Mouse (Mus musculus) heart, embryonic 13.5 days (tissue): ENCODE measurements around the gene Mapk12. TPM values are rescaled to one million over a fixed set of nuclear protein-coding genes. Genes with fewer than 3 reads are reported as not detected.

ENCODE experiments used
- ATAC-seq: fragments of 200-750 bp; cut with Nextera tagmentation; 2 replicates; pipeline ENCODE4 v1.8.0; 2017; ENCODE audit warnings: moderate TSS enrichment; ENCODE audit not compliant: insufficient number of reproducible peaks, low FRiP score, low TSS enrichment; ENCODE audit errors: extremely low read depth
- H3K27ac ChIP-seq: fragments of 300-500 bp; sonication (generic); replicated peaks from 2 replicates; pipeline ENCODE4 v1.5.1; 2015; ENCODE audit warnings: moderate library complexity, mild to moderate bottlenecking, inconsistent platforms
- H3K27me3 ChIP-seq: fragments of 300-500 bp; sonication (generic); replicated peaks from 2 replicates; pipeline ENCODE4 v1.6.1; 2015; ENCODE audit warnings: mild to moderate bottlenecking, inconsistent platforms
- H3K36me3 ChIP-seq: fragments of 300-500 bp; sonication (generic); 2 replicates; pipeline ENCODE4 v1.6.1; 2015; ENCODE audit warnings: mild to moderate bottlenecking, inconsistent platforms
- H3K4me1 ChIP-seq: fragments of 300-500 bp; sonication (generic); 2 replicates; pipeline ENCODE4 v1.6.1; 2015; ENCODE audit warnings: inconsistent platforms
- H3K4me2 ChIP-seq: fragments of 300-500 bp; sonication (generic); 2 replicates; pipeline ENCODE4 v1.6.1; 2015; ENCODE audit warnings: inconsistent platforms, mild to moderate bottlenecking, moderate library complexity
- H3K4me3 ChIP-seq: fragments of 300-500 bp; sonication (generic); 2 replicates; pipeline ENCODE4 v1.5.1; 2015; ENCODE audit warnings: moderate library complexity, mild to moderate bottlenecking, inconsistent platforms
- H3K9ac ChIP-seq: fragments of 300-500 bp; sonication (generic); 2 replicates; pipeline ENCODE4 v1.6.1; 2015; ENCODE audit warnings: inconsistent platforms, mild to moderate bottlenecking, moderate library complexity
- H3K9me3 ChIP-seq: fragments of 300-500 bp; sonication (generic); 2 replicates; pipeline ENCODE4 v1.6.1; 2016; ENCODE audit warnings: inconsistent platforms
- WGBS: fragments of 180-500 bp; shearing (Covaris S2); methylation state at CpG from one replicate; pipeline ENCODE4 v1.1.7; 2015; ENCODE audit warnings: mixed read lengths; 5-methylcytosine and 5-hydroxymethylcytosine counted together
- polyA plus RNA-seq: library from polyadenylated mRNA; unstranded; fragments of >200 nt; fragmentation: Nextera tagmentation; extraction: Ambion mirVana; gene quantifications from 2 replicates; pipeline ENCODE4 v1.2.1, GENCODE M21; 2015

Gene Mapk12
- polyA plus RNA-seq, 1 experiment from 2014 or later: 19.0 TPM

DNA sequence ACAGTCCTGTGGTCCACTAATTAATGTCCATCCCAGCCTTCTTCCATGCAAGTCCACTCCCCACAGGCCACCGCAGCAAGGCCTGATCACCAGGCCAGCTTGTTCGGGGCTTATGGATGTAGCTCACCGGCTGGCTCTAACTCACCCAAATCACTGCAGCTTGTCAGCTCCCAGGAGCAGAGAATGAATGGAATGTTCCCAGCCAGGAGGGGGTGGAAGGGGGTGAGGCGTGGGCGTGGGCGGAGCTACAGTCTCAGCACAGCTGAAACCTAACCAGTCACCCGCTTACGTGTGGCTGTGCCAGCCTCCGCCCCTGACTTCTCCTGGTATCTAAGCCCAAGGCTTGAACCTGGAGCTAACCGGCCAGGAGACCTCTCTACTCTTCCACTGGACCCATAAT is 28.9 kb upstream of the Mapk12 start:
- no peaks in the 10 kb centered on the region for H3K27me3 ChIP-seq
- H3K9ac ChIP-seq: peak overlapping the region; percentile 78
- peak overlapping the region; percentile 66 for H3K4me2 ChIP-seq
- peaks cover 65% of the 10 kb centered on the region for H3K4me1 ChIP-seq
- H3K4me3 ChIP-seq: peak overlapping the region; percentile 38
- 5% methylated on average over 10 of the region's 10 CpGs for WGBS
- peaks cover 51% of the 10 kb centered on the region for H3K36me3 ChIP-seq
- peak; percentile 69; the same call in 1 of the 2 replicates for ATAC-seq
- no peaks in the 10 kb centered on the region for H3K9me3 ChIP-seq
- H3K27ac ChIP-seq: peak overlapping the region; percentile 87

DNA sequence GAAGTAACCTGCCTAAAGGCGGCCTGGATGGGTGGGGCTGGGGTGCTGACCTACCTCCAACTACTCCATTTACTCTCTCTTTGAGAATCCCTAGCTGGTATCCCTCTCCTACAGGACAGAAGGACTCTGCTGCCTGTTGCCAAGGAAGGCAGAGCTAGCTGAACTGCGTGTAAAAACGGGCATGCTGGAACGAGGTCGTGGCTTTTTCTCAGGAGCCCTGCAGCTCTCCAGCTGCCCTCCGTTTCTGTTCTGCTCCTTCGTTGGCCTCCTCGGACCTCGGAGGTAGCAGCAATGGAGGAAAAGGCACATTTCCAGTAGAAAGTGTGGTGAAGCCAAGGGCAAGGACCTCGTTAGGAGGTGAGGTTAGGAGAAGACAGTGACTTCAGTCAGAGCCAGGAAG is 28.4 kb upstream of the Mapk12 start:
- ATAC-seq: no peak
- Histone ChIP-seq H3K27ac (peak overlapping the region; percentile 87), H3K9ac (peak overlapping the region; percentile 78), H3K9me3 (no peaks in the 10 kb centered on the region), H3K27me3 (no peaks in the 10 kb centered on the region), H3K4me1 (peaks cover 60% of the 10 kb centered on the region), H3K36me3 (peaks cover 56% of the 10 kb centered on the region), H3K4me3 (peak overlapping the region; percentile 38), H3K4me2 (peak overlapping the region; percentile 66)
- 33% methylated on average over 10 of the region's 10 CpGs for WGBS

DNA sequence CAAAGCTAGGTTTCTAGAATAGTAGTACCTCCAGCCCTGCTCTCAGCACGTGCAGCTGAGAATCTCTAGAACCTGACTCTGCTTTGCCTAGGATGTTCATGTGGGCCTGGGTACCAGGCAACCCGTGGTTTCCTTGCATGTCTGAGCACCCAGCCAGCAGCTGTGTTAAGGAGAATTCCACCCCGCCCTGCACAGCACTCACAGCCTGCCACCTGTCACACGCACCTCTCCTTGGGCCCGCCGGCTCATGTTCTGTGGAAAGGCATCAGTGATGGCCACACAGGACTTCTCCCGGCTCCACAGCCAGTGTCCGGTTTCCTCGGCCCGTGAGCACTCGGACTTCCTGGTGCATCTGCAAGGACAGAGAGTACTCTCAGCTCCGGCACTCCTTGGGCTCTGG is 25.0 kb upstream of the Mapk12 start:
- Histone ChIP-seq H3K36me3 (peaks cover 90% of the 10 kb centered on the region), H3K27me3 (no peaks in the 10 kb centered on the region), H3K4me3 (no peak overlapping the region), H3K9me3 (no peaks in the 10 kb centered on the region), H3K4me2 (no peak overlapping the region), H3K9ac (no peak overlapping the region), H3K27ac (no peak overlapping the region), H3K4me1 (peaks cover 25% of the 10 kb centered on the region)
- no peak for ATAC-seq
- WGBS: 85% methylated on average over 12 of the region's 12 CpGs

DNA sequence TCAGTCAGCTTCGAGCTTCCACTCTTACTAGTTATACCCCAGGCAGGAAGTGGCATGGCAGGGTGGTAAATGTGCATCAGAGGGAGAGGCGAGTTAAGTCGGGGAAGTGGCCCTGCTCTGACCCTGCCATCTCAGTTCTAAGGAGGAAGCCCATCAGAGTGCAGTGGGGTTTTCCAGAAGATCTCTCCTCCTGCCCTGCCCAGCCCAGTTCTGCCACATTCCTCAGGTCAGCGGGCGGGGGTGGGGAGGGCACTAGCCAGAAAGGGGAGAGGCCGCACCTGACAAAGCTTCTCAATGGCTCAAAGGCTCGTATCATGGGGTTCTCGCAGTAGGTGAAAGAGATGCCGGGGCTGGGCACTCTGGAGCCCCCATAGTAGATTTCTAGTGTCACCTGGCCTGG is 20.9 kb upstream of the Mapk12 start:
- Histone ChIP-seq H3K9ac (no peak overlapping the region), H3K27ac (no peak overlapping the region), H3K27me3 (no peaks in the 10 kb centered on the region), H3K4me3 (no peak overlapping the region), H3K9me3 (no peaks in the 10 kb centered on the region), H3K4me2 (no peak overlapping the region), H3K36me3 (peaks cover 100% of the 10 kb centered on the region), H3K4me1 (no peaks in the 10 kb centered on the region)
- ATAC-seq: no peak
- WGBS: 86% methylated on average over 9 of the region's 9 CpGs

DNA sequence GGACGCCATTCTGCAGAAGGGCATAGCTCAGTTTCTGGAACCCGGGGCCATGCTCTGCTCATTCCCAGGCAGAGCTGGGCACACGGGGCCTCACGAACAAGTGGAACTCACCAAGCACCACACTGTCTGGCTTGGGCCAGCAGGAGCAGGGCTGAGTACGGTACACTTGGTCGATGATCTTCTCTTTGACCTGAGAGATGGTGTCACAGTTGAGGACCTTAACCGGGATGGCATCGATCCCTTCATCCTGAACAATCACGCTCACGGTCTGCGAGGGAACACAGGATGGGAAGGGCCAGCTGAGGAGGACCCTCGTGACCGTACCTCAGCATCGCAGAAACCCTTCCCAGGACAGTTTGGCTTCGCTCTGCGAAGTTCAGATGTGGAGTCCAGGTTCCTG is 18.0 kb upstream of the Mapk12 start:
- Histone ChIP-seq H3K27me3 (no peaks in the 10 kb centered on the region), H3K9me3 (no peaks in the 10 kb centered on the region), H3K4me2 (no peak overlapping the region), H3K27ac (no peak overlapping the region), H3K9ac (no peak overlapping the region), H3K4me1 (no peaks in the 10 kb centered on the region), H3K36me3 (peaks cover 100% of the 10 kb centered on the region), H3K4me3 (no peak overlapping the region)
- 90% methylated on average over 16 of the region's 16 CpGs for WGBS
- ATAC-seq: no peak

DNA sequence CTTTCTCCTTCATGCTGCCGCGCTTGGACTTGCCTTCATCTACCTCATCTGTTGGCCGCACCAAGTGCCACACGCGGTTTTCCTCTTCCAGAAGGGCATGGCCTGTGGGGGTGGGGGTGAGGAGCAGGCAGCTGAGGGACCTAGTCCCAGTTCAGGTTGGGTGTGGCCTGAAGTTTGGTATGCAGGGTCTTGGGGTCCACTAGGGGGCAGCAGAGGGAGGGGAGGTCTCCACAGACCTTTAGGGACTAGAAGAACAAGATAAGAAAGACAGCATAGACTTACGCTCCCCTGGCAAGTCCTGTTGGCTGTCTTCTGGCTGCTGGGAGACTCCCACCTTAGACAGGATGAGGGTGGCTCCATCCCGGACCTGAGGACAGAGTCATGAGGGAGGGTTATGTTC is 17.5 kb upstream of the Mapk12 start:
- H3K4me3 ChIP-seq: no peak overlapping the region
- H3K9me3 ChIP-seq: no peaks in the 10 kb centered on the region
- ATAC-seq: no peak
- H3K27me3 ChIP-seq: no peaks in the 10 kb centered on the region
- no peak overlapping the region for H3K9ac ChIP-seq
- no peaks in the 10 kb centered on the region for H3K4me1 ChIP-seq
- H3K27ac ChIP-seq: no peak overlapping the region
- WGBS: 52% methylated on average over 7 of the region's 7 CpGs
- H3K36me3 ChIP-seq: peaks cover 98% of the 10 kb centered on the region
- H3K4me2 ChIP-seq: no peak overlapping the region

DNA sequence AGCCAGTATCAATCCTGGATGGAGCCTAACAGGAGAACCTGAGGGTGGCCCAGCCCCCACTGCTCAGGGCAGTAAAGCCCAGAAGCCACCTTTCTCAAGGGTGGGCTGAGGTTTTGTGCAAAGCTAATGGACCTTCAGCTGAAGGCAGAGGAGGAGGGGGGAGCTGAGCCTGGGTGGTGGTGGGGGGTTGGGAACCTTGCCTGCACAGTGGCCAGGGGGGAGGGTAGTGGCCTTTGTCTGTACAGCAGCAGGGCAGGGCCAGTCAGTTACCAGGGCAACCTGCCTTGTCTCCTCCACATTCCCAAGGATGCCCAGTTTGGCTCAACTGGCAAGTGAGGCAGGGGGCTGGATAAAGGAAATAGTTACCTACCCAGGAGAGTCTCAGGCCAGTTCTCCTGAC is 11.8 kb upstream of the Mapk12 start:
- H3K27me3 ChIP-seq: peaks cover 35% of the 10 kb centered on the region
- H3K9me3 ChIP-seq: no peaks in the 10 kb centered on the region
- peaks cover 41% of the 10 kb centered on the region for H3K36me3 ChIP-seq
- H3K27ac ChIP-seq: no peak overlapping the region
- no peak for ATAC-seq
- H3K4me1 ChIP-seq: peaks cover 21% of the 10 kb centered on the region
- H3K9ac ChIP-seq: no peak overlapping the region
- no peak overlapping the region for H3K4me3 ChIP-seq
- H3K4me2 ChIP-seq: no peak overlapping the region

DNA sequence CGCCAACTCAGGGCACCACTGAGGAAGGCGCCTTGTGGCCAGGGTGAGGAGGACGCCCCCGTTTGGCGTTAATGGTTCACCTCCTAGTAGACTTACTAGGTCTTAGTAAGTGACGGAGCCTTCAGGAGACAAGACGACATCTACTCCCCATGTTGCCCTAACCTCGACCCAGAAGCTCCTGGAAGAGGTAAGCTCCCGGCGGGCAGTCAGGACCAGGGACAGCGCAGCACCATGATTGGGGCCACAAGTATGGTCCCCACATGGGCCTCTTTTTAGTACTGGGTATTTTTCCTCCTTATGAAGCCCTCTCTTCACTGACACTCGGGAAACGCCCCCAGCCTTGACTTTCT is 9.5 kb upstream of the Mapk12 start:
- H3K27ac ChIP-seq: no peak overlapping the region
- peaks cover 33% of the 10 kb centered on the region for H3K4me1 ChIP-seq
- H3K9me3 ChIP-seq: no peaks in the 10 kb centered on the region
- ATAC-seq: no peak
- H3K9ac ChIP-seq: no peak overlapping the region; the same call in 1 of the 2 replicates
- H3K27me3 ChIP-seq: peaks cover 58% of the 10 kb centered on the region
- H3K4me2 ChIP-seq: peak overlapping the region; percentile 83
- H3K4me3 ChIP-seq: peak overlapping the region; percentile 69
- H3K36me3 ChIP-seq: peaks cover 18% of the 10 kb centered on the region
- WGBS: 1% methylated on average over 13 of the region's 13 CpGs

DNA sequence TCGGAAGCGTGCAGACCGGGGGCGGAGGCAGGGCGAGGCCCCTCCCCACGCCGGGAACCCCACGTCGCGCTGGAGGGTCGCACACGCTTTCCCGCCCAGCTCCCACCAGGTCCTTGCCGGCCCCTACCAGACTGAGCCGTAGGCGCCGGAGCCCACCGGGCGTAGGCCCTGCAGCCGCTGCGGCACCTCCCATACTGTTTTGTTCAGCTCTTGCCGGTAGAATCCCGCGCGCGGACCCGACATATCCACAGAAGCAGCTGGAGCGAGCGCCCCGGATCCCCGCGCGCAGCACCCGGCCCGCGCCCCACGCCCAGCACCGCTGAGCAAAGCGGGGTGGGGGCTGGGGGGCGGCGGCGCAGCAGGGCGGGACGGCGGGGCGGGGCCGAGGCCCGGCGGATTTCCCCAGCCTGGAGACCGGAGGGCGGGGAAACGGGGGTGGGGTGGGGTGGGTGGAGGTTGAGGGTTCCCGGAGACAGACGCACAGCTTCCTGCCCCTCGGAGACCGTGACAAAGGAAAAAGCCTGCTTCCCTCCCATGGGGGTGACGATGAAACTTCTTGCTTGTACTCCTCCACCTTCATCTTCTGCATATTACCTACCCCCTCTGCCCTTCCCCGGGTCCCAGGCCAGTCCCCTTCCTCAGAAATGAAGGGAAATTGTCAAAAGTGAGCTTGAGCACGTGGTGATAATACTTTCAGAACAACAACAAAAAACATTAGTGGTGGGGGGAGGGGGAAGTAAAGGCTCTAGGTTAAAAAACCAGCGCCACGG is 9.0 kb upstream of the Mapk12 start, which contains the start of gene Mapk11:
TSS of gene Mapk11 (minus strand) at position 358 of the 770 bp plus-strand sequence.
- no peak within 1 kb of the TSS; the same call in 1 of the 2 replicates for H3K27ac ChIP-seq

DNA sequence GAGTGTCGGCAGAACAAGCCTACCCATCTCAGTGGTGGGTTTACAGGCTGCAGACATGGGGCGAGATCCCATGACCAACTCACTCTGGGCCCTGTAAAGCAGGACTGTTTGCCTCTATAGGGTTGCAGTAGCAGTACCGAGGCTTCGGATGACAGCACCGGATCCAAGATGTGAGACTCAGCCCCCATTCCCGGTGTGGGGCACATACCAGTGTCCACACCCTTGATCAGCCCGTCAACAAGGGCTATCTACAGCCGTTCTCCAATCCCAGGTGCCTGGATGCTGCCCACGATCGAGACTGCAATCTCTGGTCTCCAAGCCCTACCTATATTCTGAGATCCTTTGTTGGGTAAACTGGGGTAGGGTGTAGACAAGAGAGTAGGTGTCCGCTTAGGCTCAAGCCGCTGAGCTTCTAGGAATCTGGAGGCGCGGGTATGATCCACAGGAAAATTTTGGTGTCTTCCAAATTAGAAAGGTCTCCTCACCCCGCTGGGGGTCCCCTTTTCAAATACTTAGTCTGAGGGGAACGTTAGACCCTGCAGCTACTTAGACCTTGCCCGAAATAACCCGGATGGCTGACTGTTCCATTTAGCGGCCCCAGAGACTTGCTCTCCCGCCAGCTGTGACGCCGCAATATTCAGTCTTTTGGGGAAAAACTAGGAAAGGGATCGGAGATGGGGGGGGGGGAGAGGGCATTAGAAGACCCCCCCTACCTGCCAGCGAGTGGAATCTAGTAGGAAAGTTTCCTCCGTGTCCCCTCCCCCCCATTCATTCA is 8.2 kb upstream of the Mapk12 start:
- Histone ChIP-seq H3K9ac (peak overlapping the region; percentile 83), H3K27ac (no peak overlapping the region; the same call in 1 of the 2 replicates), H3K36me3 (peaks cover 5% of the 10 kb centered on the region), H3K9me3 (no peaks in the 10 kb centered on the region), H3K4me3 (peak overlapping the region; percentile 69), H3K27me3 (peaks cover 71% of the 10 kb centered on the region), H3K4me1 (peaks cover 33% of the 10 kb centered on the region), H3K4me2 (peak overlapping the region; percentile 83)
- WGBS: 7% methylated on average over 25 of the region's 25 CpGs
- ATAC-seq: no peak

More for the DNA sequence above, 9.0 kb upstream of the Mapk12 start, which contains the start of gene Mapk11:
- 1% methylated on average over 61 of the region's 61 CpGs for WGBS
- Histone ChIP-seq H3K9me3 (no peaks in the 10 kb centered on the region), H3K4me1 (peaks cover 33% of the 10 kb centered on the region), H3K27me3 (peaks cover 64% of the 10 kb centered on the region), H3K9ac (peak within 1 kb of the TSS; percentile 83), H3K4me3 (peak within 1 kb of the TSS; percentile 69), H3K4me2 (peak within 1 kb of the TSS; percentile 83), H3K36me3 (peaks cover 13% of the 10 kb centered on the region)
- ATAC-seq: 0 out of 2 replicates have a peak, but pooled peaks have one; percentile 21

DNA sequence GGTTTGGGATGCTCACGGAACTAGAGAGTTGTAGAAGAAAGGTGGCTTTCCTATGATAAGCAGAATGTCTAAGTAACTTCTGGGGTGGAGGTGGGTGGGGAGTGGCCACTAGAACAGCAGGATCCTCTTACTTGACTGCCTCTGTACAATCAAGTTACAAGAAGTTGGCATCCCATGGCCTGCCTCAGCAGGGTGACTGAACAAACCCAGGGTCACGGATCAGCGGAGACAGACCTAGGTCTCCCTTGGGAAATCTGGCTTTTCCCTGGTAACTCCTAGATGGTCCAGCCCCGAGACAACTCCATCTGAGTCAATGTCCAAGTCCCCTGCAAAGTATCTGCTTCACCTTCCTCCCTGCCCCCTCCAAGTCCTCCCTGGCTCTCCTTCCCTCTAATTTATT is 7.4 kb upstream of the Mapk12 start:
- Histone ChIP-seq H3K27ac (no peak overlapping the region), H3K4me3 (peak overlapping the region; percentile 69; the same call in 1 of the 2 replicates), H3K4me2 (peak overlapping the region; percentile 83; the same call in 1 of the 2 replicates), H3K4me1 (peaks cover 33% of the 10 kb centered on the region), H3K9ac (no peak overlapping the region), H3K36me3 (no peaks in the 10 kb centered on the region), H3K27me3 (peaks cover 79% of the 10 kb centered on the region), H3K9me3 (no peaks in the 10 kb centered on the region)
- 45% methylated on average over 4 of the region's 4 CpGs for WGBS
- no peak for ATAC-seq
